Mouse (Mus musculus): Measurements from ENCODE around the gene Cuta.

The Cuta gene

GRCm38 (mm10) chr17:26956895-26957294 is 17.5 kb upstream of the Cuta start:
- DNase-seq (ENCODE audit: inconsistent age in 2 of 2, low spot score in 1 of 2), result peak in 1 of 2 experiments; percentile 39

GRCm38 (mm10) chr17:26956309-26956708 is 16.9 kb upstream of the Cuta start:
- peak in 1 of 2 experiments; percentile 63 for DNase-seq (ENCODE audit: inconsistent age in 2 of 2, low spot score in 1 of 2)

- DNase-seq (ENCODE audit: inconsistent age in 2 of 2, low spot score in 1 of 2), result no peak
These were observed 14.4 kb upstream of the Cuta start for GRCm38 (mm10) chr17:26953726-26954125.

- peak in 1 of 2 experiments; percentile 48 for DNase-seq (ENCODE audit: inconsistent age in 2 of 2, low spot score in 1 of 2)
These were observed 13.8 kb upstream of the Cuta start for GRCm38 (mm10) chr17:26953201-26953600.

- peak in 1 of 2 experiments; percentile 47 for DNase-seq (ENCODE audit: inconsistent age in 2 of 2, low spot score in 1 of 2)
These were observed 12.8 kb upstream of the Cuta start for GRCm38 (mm10) chr17:26951952-26952877.

GRCm38 (mm10) chr17:26951406-26951805 is 12.0 kb upstream of the Cuta start:
- peak; percentile 71 to 83 for DNase-seq (ENCODE audit: inconsistent age in 2 of 2, low spot score in 1 of 2)

- DNase-seq (ENCODE audit: inconsistent age in 2 of 2, low spot score in 1 of 2), result no peak
These were observed 11.4 kb upstream of the Cuta start for GRCm38 (mm10) chr17:26950560-26951288.

DNA sequence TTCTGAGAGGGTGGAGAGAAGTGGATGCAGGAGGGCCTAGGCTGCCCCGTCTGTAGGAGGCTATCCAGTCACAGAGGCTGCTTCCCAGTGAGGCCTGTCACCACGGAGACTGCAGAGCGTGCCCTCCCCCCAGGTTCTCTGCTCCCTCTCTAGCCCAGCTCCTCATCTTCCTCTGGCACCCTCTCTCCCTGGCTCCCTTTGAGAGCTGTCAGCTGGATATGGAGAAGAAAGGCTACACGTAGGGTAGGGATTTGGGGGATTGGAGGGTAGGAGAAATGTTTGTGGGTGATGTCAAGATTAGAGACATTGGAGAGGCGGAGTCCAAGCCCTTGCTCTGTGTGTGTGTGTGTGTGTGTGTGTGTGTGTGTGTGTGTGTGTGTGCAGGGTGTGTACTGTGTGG is 10.5 kb upstream of the Cuta start:
- peak in 1 of 2 experiments; percentile 40 for DNase-seq (ENCODE audit: inconsistent age in 2 of 2, low spot score in 1 of 2)

DNA sequence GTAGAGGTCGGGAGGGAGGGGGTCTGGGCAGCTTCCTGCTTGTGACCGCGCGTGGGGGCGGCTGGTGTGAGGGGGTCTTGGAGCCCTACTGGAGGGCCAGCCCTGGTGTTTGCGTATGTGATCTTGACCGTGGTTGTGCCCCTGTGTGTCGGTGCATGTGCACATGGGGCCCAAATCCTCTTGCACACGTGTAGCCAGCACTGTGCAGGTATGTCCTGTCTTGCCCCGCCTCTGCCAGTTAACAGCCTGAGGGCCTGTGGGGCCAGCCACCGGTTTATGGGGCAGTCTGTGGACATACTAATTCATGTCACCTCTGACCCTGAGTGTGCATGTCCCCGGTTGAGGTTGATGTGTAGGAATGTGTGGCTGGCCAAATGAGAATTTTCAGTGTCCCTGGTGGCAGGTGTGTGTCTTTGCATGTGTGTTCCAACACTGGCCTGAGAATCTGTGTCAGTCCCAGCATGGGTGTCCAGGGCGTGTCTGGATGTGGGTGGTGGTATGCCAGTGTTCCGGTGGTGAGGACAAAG is 9.7 kb upstream of the Cuta start:
- DNase-seq (ENCODE audit: inconsistent age in 2 of 2, low spot score in 1 of 2), result peak in 1 of 2 experiments; percentile 57

- DNase-seq (ENCODE audit: inconsistent age in 2 of 2, low spot score in 1 of 2), result peak; percentile 74 to 89
These were observed 9.1 kb upstream of the Cuta start for GRCm38 (mm10) chr17:26948316-26949050.

DNA sequence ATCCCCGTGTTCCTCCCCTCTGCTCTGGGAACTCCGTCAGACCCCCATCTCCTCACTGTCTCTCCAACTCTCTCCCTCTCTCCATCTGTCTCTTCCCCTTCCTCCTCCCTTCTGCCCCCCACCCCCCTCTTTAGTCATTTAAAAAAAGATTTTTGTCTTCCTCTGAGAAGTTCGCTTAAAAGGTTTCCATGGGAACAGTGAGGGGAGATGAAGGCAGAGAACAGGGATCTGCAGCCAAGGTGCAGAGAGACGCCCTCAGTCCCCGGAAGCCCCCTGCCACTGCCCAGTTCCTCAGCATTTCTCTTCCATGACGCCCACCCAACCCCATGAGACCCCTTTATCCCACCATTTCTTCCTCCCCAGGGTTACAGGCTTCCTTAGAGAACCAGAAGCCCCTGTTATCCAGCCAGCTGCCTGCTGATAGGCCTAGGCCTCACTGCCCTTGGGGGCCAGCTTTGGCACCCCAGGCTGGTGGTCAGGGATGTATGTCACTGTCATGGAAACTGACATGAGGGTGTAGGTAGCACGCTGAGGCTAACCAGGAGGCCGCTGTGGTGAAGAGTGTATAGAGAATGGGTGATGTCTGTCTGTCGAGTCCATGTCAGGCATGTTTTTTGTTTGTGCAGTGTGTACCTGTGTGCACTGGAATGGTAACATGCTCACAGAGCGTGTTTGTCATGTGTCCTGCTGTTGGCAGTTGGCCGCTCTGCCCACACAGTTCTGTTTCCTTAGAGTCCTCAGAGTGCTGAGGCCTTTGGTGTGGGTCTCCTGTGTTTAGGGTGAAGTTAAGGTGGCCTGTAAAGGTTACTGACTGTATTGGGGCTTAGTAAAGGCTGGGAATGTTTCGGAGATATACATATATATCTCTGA is 8.1 kb upstream of the Cuta start:
- DNase-seq (ENCODE audit: inconsistent age in 2 of 2, low spot score in 1 of 2), result peak in 1 of 2 experiments; percentile 53

DNA sequence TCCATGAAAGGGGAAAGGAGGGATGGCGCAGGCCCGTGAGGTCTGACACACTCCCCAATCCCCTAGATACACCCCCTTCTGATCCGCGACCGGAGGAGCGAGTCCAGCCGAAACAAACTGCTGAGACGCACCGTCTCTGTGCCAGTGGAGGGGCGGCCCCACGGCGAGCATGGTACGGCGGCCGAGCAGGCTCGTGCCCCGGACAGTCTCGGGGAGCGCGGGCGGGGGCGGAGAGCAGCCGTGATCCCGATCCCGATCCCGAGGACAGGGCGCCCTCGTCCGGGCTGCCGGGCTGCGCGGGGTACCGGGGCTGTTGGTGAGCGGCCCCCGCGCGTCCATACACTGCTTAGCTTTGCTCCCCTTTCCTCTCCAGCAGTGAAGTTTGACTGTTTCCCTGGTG is 7.2 kb upstream of the Cuta start:
- peak; percentile 91 to 95 for DNase-seq (ENCODE audit: inconsistent age in 2 of 2, low spot score in 1 of 2)

GRCm38 (mm10) chr17:26945824-26946495 is 6.6 kb upstream of the Cuta start:
- no peak for DNase-seq (ENCODE audit: inconsistent age in 2 of 2, low spot score in 1 of 2)

GRCm38 (mm10) chr17:26941841-26942570 is 2.6 kb upstream of the Cuta start:
- DNase-seq (ENCODE audit: inconsistent age in 2 of 2, low spot score in 1 of 2), result no peak

DNA sequence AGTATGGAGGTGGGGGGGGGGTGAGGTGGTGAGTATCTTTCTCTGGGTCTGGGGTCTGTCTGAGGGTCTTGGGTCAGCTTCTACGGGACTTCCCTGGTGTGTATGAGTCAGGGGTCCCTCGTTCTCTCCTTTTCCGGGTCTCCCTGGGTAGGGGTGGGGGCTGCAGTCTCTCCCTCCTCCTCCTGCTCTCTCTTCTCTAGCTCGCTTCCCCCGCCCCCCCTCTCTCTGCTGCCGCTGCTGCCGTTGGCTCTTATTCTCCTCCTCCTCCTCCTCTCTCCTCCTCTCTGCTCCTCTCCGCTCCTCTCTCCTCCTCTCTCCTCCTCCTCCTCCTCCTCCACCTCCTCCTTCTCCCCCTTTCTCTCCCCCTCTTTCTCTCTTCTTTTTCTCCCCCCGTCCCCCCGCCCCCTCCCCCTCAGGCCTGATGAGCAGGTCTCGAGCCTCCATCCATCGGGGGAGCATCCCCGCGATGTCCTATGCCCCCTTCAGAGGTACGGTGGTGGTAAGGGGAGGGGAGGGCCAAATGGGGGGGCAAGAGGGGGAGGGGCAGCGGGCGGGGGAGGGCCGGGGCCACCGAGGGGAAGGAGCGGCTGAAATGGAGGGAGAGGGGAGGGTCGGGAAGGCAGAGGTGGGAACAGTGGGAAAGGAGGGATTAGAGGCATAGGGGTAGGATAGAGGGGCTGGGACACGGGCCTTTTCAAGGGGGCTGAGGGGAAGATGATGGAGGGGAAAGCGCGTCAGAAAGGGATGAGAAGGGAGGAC is 1.8 kb upstream of the Cuta start, which contains the start of gene Syngap1:
Gene Syngap1, plus strand, starts transcription at position 223 of the 759 bp plus-strand sequence.
- DNase-seq (ENCODE audit: inconsistent age in 2 of 2, low spot score in 1 of 2), result peak; percentile 55 to 76

- DNase-seq (ENCODE audit: inconsistent age in 2 of 2, low spot score in 1 of 2), result no peak
These were observed 568 bp upstream of the Cuta start for GRCm38 (mm10) chr17:26939973-26940300.

- peak; percentile 67 to 82 for DNase-seq (ENCODE audit: inconsistent age in 2 of 2, low spot score in 1 of 2)
These were observed 638 bp downstream of the Cuta start for GRCm38 (mm10) chr17:26938731-26939130.
